Mouse (Mus musculus): ENCODE measurements around the gene 9330182L06Rik. TPM values are rescaled to one million over a fixed set of nuclear protein-coding genes. Genes with fewer than 3 reads are reported as not detected.
A peak's percentile ranks its signal among the peaks of the same experiment; 100 is the strongest.

9330182L06Rik gene
- 1.4 and 1.5 TPM in 2 replicates for polyA plus RNA-seq (2015; fragmentation: Nextera tagmentation; extraction: Ambion mirVana)

DNA sequence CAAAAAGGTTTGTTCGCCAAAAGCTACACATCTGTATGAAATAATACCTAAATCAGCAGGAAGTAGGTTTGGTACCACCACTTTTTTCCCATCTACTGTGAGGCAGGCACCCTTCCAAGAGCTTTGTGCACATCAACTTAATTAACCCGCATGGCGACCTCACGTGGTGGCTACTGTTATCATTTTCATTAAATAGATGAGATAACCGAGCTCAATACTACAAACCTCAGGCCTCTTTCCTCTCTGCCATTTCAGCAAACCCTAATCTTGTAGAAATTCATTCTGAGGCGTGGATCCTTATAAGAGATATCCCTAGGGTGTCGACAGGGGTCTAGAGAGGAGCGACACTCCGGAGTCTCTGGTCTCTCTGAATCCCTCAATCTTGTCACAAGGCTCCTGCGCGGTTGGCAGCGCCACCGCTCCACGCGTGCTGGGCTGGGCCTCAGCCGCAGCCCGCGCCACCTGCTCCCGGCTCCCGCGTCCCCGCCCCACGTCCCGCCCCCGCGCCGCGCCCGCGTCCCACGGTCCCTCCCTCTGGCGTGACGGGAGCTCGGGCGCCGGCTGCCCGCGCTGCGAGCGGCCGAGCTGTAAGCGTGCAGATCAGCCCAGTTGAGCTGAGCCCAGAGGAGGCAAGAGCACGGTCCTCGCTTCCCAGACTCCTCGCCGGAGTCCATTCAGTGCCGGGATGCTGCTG is at the start of gene 9330182L06Rik:
Gene 9330182L06Rik, plus strand, starts transcription at position 533 of the 694 bp plus-strand sequence.
- 0 out of 2 replicates have a peak within 1 kb of the TSS, but pooled peaks have one; percentile 3 for H3K27ac ChIP-seq (ENCODE audit: low read length)
- H3K9me3 ChIP-seq (ENCODE audit: control insufficient read depth, low read length): no peaks in the 10 kb centered on the region
- H3K27me3 ChIP-seq (replicated peaks; ENCODE audit: control insufficient read depth, insufficient read depth, low read length): peaks cover 4% of the 10 kb centered on the region; the same call in 1 of the 2 replicates
- peak within 1 kb of the TSS; percentile 97 for H3K4me2 ChIP-seq (ENCODE audit: low read depth, low read length)
- H3K36me3 ChIP-seq (ENCODE audit: control insufficient read depth, insufficient read depth, low read length): no peaks in the 10 kb centered on the region
- WGBS: under 1% methylated on average over 41 of the region's 47 CpGs
- H3K4me1 ChIP-seq (ENCODE audit: control insufficient read depth, insufficient read depth, low read length): peaks cover 3% of the 10 kb centered on the region; the same call in 1 of the 2 replicates
- peak within 1 kb of the TSS; percentile 72 for H3K9ac ChIP-seq (ENCODE audit: low read depth, low read length)
- H3K4me3 ChIP-seq (ENCODE audit: low read length): peak within 1 kb of the TSS; percentile 74
- peak; percentile 95 for ATAC-seq

- H3K4me2 ChIP-seq (ENCODE audit: low read depth, low read length): no peak overlapping the region
- no peak overlapping the region for H3K4me3 ChIP-seq (ENCODE audit: low read length)
- H3K4me1 ChIP-seq (ENCODE audit: control insufficient read depth, insufficient read depth, low read length): no peaks in the 10 kb centered on the region
- H3K9me3 ChIP-seq (ENCODE audit: control insufficient read depth, low read length): no peaks in the 10 kb centered on the region
- WGBS: 72% methylated on average over 4 of the region's 4 CpGs
- H3K27me3 ChIP-seq (replicated peaks; ENCODE audit: control insufficient read depth, insufficient read depth, low read length): no peaks in the 10 kb centered on the region
- H3K36me3 ChIP-seq (ENCODE audit: control insufficient read depth, insufficient read depth, low read length): no peaks in the 10 kb centered on the region
- H3K27ac ChIP-seq (ENCODE audit: low read length): no peak overlapping the region
- no peak for ATAC-seq
- no peak overlapping the region for H3K9ac ChIP-seq (ENCODE audit: low read depth, low read length)
Measured at GRCm38 (mm10) chr5:9227456-9228008, 38.4 kb upstream of the 9330182L06Rik start.

DNA sequence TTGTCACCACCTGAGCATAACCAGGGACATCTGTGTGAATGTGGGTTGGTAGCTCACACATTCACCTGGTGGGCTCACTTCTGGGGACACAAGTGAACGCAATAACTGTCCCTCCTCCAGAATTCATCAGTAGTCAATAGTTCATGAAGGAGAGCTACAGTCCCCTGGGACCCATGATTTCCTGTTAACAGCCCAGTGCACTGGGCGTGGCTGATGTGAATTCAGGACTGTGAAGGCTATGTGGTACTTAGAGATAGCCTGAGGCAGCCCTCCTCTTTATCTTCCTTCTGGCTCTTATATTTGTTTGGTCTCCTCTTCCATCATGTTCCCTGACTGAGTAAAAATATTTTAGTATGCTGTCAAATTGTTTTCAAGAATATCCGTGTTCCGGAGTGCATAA is 1.6 kb upstream of the 9330182L06Rik start:
- Histone ChIP-seq H3K27ac (ENCODE audit: low read length) (no peak overlapping the region), H3K4me3 (ENCODE audit: low read length) (no peak overlapping the region), H3K4me2 (ENCODE audit: low read depth, low read length) (no peak overlapping the region), H3K4me1 (ENCODE audit: control insufficient read depth, insufficient read depth, low read length) (peaks cover 3% of the 10 kb centered on the region; the same call in 1 of the 2 replicates), H3K9me3 (ENCODE audit: control insufficient read depth, low read length) (no peaks in the 10 kb centered on the region), H3K36me3 (ENCODE audit: control insufficient read depth, insufficient read depth, low read length) (no peaks in the 10 kb centered on the region), H3K27me3 (replicated peaks; ENCODE audit: control insufficient read depth, insufficient read depth, low read length) (peaks cover 4% of the 10 kb centered on the region; the same call in 1 of the 2 replicates), H3K9ac (ENCODE audit: low read depth, low read length) (no peak overlapping the region)
- ATAC-seq: no peak
- WGBS: 69% methylated on average over 4 of the region's 4 CpGs

GRCm38 (mm10) chr5:9266280-9266923 is 484 bp downstream of the 9330182L06Rik start:
- H3K36me3 ChIP-seq (ENCODE audit: control insufficient read depth, insufficient read depth, low read length): no peaks in the 10 kb centered on the region
- peak overlapping the region; percentile 74 for H3K4me3 ChIP-seq (ENCODE audit: low read length)
- peak overlapping the region; percentile 97 for H3K4me2 ChIP-seq (ENCODE audit: low read depth, low read length)
- WGBS: under 1% methylated on average over 24 of the region's 30 CpGs
- H3K27ac ChIP-seq (ENCODE audit: low read length): 0 out of 2 replicates have a peak overlapping the region, but pooled peaks have one; percentile 3
- H3K9ac ChIP-seq (ENCODE audit: low read depth, low read length): peak overlapping the region; percentile 72
- H3K27me3 ChIP-seq (replicated peaks; ENCODE audit: control insufficient read depth, insufficient read depth, low read length): peaks cover 4% of the 10 kb centered on the region; the same call in 1 of the 2 replicates
- peak; percentile 75; the same call in 1 of the 2 replicates for ATAC-seq
- peaks cover 3% of the 10 kb centered on the region; the same call in 1 of the 2 replicates for H3K4me1 ChIP-seq (ENCODE audit: control insufficient read depth, insufficient read depth, low read length)
- no peaks in the 10 kb centered on the region for H3K9me3 ChIP-seq (ENCODE audit: control insufficient read depth, low read length)

DNA sequence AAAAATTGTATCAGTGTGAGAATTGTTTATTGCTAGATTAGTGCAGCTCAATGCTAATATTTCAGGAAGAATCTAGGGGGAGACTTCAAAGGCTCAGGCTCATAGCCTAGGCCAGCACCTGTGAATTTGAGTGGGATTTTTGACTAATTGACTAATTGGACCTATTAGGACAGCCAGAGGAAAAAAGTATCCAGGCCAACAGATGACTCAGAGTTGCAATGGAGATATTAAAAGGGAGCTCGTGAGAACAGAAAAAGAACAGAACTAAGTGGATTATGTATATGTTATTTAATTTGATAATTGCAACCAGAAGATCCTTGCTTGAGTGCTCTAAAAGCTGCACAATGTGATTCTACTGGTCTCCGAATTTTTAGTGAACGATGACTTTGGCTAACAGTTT is 3.7 kb downstream of the 9330182L06Rik start:
- no peaks in the 10 kb centered on the region for H3K36me3 ChIP-seq (ENCODE audit: control insufficient read depth, insufficient read depth, low read length)
- no peaks in the 10 kb centered on the region for H3K27me3 ChIP-seq (replicated peaks; ENCODE audit: control insufficient read depth, insufficient read depth, low read length)
- no peak for ATAC-seq
- H3K27ac ChIP-seq (ENCODE audit: low read length): no peak overlapping the region
- no peak overlapping the region for H3K4me2 ChIP-seq (ENCODE audit: low read depth, low read length)
- H3K9ac ChIP-seq (ENCODE audit: low read depth, low read length): no peak overlapping the region
- no peaks in the 10 kb centered on the region for H3K9me3 ChIP-seq (ENCODE audit: control insufficient read depth, low read length)
- WGBS: 79% methylated on average over 3 of the region's 3 CpGs
- no peak overlapping the region for H3K4me3 ChIP-seq (ENCODE audit: low read length)
- peaks cover 3% of the 10 kb centered on the region; the same call in 1 of the 2 replicates for H3K4me1 ChIP-seq (ENCODE audit: control insufficient read depth, insufficient read depth, low read length)

GRCm38 (mm10) chr5:9272976-9273375 is 7.1 kb downstream of the 9330182L06Rik start:
- Histone ChIP-seq H3K4me3 (ENCODE audit: low read length) (no peak overlapping the region), H3K9ac (ENCODE audit: low read depth, low read length) (no peak overlapping the region), H3K4me2 (ENCODE audit: low read depth, low read length) (no peak overlapping the region), H3K4me1 (ENCODE audit: control insufficient read depth, insufficient read depth, low read length) (no peaks in the 10 kb centered on the region), H3K36me3 (ENCODE audit: control insufficient read depth, insufficient read depth, low read length) (no peaks in the 10 kb centered on the region), H3K9me3 (ENCODE audit: control insufficient read depth, low read length) (no peaks in the 10 kb centered on the region), H3K27ac (ENCODE audit: low read length) (no peak overlapping the region), H3K27me3 (replicated peaks; ENCODE audit: control insufficient read depth, insufficient read depth, low read length) (no peaks in the 10 kb centered on the region)
- ATAC-seq: no peak
- WGBS: 79% methylated on average over 3 of the region's 3 CpGs

GRCm38 (mm10) chr5:9295777-9296549 is 30.0 kb downstream of the 9330182L06Rik start:
- Histone ChIP-seq H3K4me1 (ENCODE audit: control insufficient read depth, insufficient read depth, low read length) (no peaks in the 10 kb centered on the region), H3K9me3 (ENCODE audit: control insufficient read depth, low read length) (no peaks in the 10 kb centered on the region), H3K4me2 (ENCODE audit: low read depth, low read length) (no peak overlapping the region), H3K27me3 (replicated peaks; ENCODE audit: control insufficient read depth, insufficient read depth, low read length) (no peaks in the 10 kb centered on the region), H3K4me3 (ENCODE audit: low read length) (no peak overlapping the region), H3K9ac (ENCODE audit: low read depth, low read length) (no peak overlapping the region), H3K36me3 (ENCODE audit: control insufficient read depth, insufficient read depth, low read length) (no peaks in the 10 kb centered on the region), H3K27ac (ENCODE audit: low read length) (no peak overlapping the region)
- ATAC-seq: no peak
- WGBS: 70% methylated on average over 2 of the region's 2 CpGs

GRCm38 (mm10) chr5:9296550-9296928 is 30.6 kb downstream of the 9330182L06Rik start:
- Histone ChIP-seq H3K9me3 (ENCODE audit: control insufficient read depth, low read length) (no peaks in the 10 kb centered on the region), H3K27me3 (replicated peaks; ENCODE audit: control insufficient read depth, insufficient read depth, low read length) (no peaks in the 10 kb centered on the region), H3K36me3 (ENCODE audit: control insufficient read depth, insufficient read depth, low read length) (no peaks in the 10 kb centered on the region), H3K4me3 (ENCODE audit: low read length) (no peak overlapping the region), H3K27ac (ENCODE audit: low read length) (no peak overlapping the region), H3K9ac (ENCODE audit: low read depth, low read length) (no peak overlapping the region), H3K4me1 (ENCODE audit: control insufficient read depth, insufficient read depth, low read length) (no peaks in the 10 kb centered on the region), H3K4me2 (ENCODE audit: low read depth, low read length) (no peak overlapping the region)
- ATAC-seq: no peak

DNA sequence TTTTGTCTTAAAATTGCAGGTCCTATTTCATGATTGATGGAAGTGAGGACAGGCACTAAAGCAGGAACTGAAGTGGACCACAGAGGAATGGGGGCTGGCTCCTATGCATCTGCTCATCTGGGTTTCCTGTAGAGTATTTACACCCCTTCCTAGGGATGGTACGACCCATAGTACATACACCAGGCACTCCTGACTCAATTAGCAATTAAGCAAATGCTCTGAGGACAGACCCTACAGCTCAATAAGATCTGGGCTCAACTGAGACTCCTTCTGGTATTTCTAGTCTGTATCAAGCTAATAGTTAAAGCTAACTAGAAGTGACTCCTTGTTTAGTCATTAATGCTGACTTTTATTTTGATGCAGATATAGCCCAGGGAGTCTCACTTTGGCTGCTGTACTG is 60.9 kb downstream of the 9330182L06Rik start:
- no peaks in the 10 kb centered on the region for H3K9me3 ChIP-seq (ENCODE audit: control insufficient read depth, low read length)
- ATAC-seq: no peak
- 52% methylated on average over 1 of the region's 1 CpGs for WGBS
- H3K9ac ChIP-seq (ENCODE audit: low read depth, low read length): no peak overlapping the region
- H3K27me3 ChIP-seq (replicated peaks; ENCODE audit: control insufficient read depth, insufficient read depth, low read length): no peaks in the 10 kb centered on the region
- no peak overlapping the region for H3K27ac ChIP-seq (ENCODE audit: low read length)
- H3K4me2 ChIP-seq (ENCODE audit: low read depth, low read length): no peak overlapping the region
- no peaks in the 10 kb centered on the region for H3K36me3 ChIP-seq (ENCODE audit: control insufficient read depth, insufficient read depth, low read length)
- no peak overlapping the region for H3K4me3 ChIP-seq (ENCODE audit: low read length)
- no peaks in the 10 kb centered on the region for H3K4me1 ChIP-seq (ENCODE audit: control insufficient read depth, insufficient read depth, low read length)
